Mouse (Mus musculus) megakaryocyte, embryonic 14.5 days (primary cell): ENCODE results near the gene Zranb3. TPM values are rescaled to one million over a fixed set of nuclear protein-coding genes. Genes with fewer than 3 reads are reported as not detected.

Source experiments
- H3K27me3 ChIP-seq: replicated peaks from 2 replicates; pipeline ENCODE3; 2012; ENCODE audit warnings: inconsistent platforms
- H3K36me3 ChIP-seq: replicated peaks from 2 replicates; pipeline ENCODE3; 2012; ENCODE audit warnings: low read length, inconsistent platforms, mixed read lengths
- H3K4me1 ChIP-seq: 2 replicates; pipeline ENCODE4 v1.6.1; 2012; ENCODE audit warnings: inconsistent platforms
- H3K4me3 ChIP-seq: replicated peaks from 2 replicates; pipeline ENCODE3; 2012; ENCODE audit warnings: moderate library complexity, mild to moderate bottlenecking, inconsistent platforms
- H3K9me3 ChIP-seq: 2 replicates; pipeline ENCODE4 v1.6.1; 2012; ENCODE audit warnings: inconsistent platforms
- FLI1 ChIP-seq: IDR thresholded peaks from 2 replicates; pipeline ENCODE4 v1.6.1; 2012; ENCODE audit warnings: low read length, inconsistent platforms, mixed read lengths
- GATA1 ChIP-seq: IDR thresholded peaks from 3 replicates; pipeline ENCODE4 v1.6.1; 2012; ENCODE audit warnings: mixed read lengths, low read length, inconsistent platforms, borderline replicate concordance
- polyA plus RNA-seq: library from polyadenylated mRNA; stranded (reverse); fragments of >175 nt; gene quantifications from 2 replicates; pipeline ENCODE4 v1.2.3, GENCODE M21; 2012; ENCODE audit warnings: low replicate concordance; ENCODE audit not compliant: insufficient read depth

Gene Zranb3
- polyA plus RNA-seq, 1 experiment: 0.64 TPM

GRCm38 (mm10) chr1:127913116-127913515, 189.7 kb downstream of the Zranb3 start:
- peaks cover 74% of the 10 kb centered on the region for H3K36me3 ChIP-seq
- H3K4me3 ChIP-seq: no peak overlapping the region
- no peaks in the 10 kb centered on the region for H3K9me3 ChIP-seq
- TF ChIP-seq FLI1: no peak
- TF ChIP-seq GATA1: no peak
- H3K27me3 ChIP-seq: no peaks in the 10 kb centered on the region
- peaks cover 4% of the 10 kb centered on the region; the same call in 1 of the 2 replicates for H3K4me1 ChIP-seq

- no peak for TF ChIP-seq FLI1
- no peak for TF ChIP-seq GATA1
- Histone ChIP-seq H3K9me3 (no peaks in the 10 kb centered on the region), H3K27me3 (no peaks in the 10 kb centered on the region), H3K4me3 (no peak overlapping the region), H3K4me1 (peaks cover 6% of the 10 kb centered on the region), H3K36me3 (peaks cover 84% of the 10 kb centered on the region)
These were observed 198.0 kb downstream of the Zranb3 start for GRCm38 (mm10) chr1:127904774-127905385.

Other genes with a start within 250 kb of the Zranb3 start
- gene Map3k19, start 248.0 kb downstream of the Zranb3 start, polyA plus RNA-seq: 0.09 TPM in 1 of 2 replicates, not detected in the other
- gene Rab3gap1, start 234.3 kb downstream of the Zranb3 start, polyA plus RNA-seq: 10.5 and 30.7 TPM in 2 replicates
- gene R3hdm1, start 254 bp upstream of the Zranb3 start, polyA plus RNA-seq: 28.5 and 60.9 TPM in 2 replicates
- gene Ubxn4, start 140.9 kb upstream of the Zranb3 start, polyA plus RNA-seq: 7.9 and 26.4 TPM in 2 replicates
- not detected in 2 replicates for gene Lct, start 225.3 kb upstream of the Zranb3 start, polyA plus RNA-seq